Mouse (Mus musculus): ENCODE measurements at regions not wholly inside any gene's neighbourhood (a gene's known extent, or its start where the extent isn't known, plus 50 kb on each side); places are given as distances from the start of the nearest gene placed in this dataset.

DNA sequence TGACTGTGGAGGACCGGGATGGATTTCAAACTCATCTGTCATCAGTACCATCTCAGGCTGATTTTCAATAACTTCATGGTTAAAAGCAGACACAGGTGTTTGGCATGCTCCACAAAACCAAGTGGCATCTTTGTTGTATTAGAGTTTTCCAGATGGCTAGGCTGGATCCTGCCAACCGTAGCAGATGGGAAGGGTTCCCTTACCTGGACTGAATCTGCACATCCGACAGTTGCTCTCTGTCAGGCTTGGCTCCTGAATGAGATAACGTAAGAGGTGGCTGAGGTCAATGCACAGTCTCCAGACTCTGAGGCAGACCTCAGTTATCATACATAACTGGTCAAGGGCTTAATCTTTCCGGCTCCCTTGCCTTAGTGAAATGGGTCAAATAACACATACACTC lies 99.0 kb upstream of the Ankrd1 start:
- Histone ChIP-seq H3K4me2 (ENCODE audit: low read length) (no peak overlapping the region), H3K4me3 (ENCODE audit: control insufficient read depth in 1 of 2, insufficient read depth in 1 of 2, low read depth in 1 of 2, low read length in 2 of 2) (no peak overlapping the region), H3K27me3 (ENCODE audit: control insufficient read depth, insufficient read depth, low read length) (no peaks in the 10 kb centered on the region), H3K4me1 (ENCODE audit: control insufficient read depth in 2 of 2, insufficient read depth in 2 of 2, low read length in 2 of 2) (peaks cover 9 to 26% of the 10 kb centered on the region in 2 experiments), H3K36me3 (ENCODE audit: control insufficient read depth, insufficient read depth, low read length) (no peaks in the 10 kb centered on the region), H3K9me3 (ENCODE audit: control insufficient read depth, low read length) (no peaks in the 10 kb centered on the region), H3K27ac (replicated peaks in 1 of 2; ENCODE audit: control insufficient read depth in 1 of 2, insufficient read depth in 1 of 2, low read depth in 2 of 2, low read length in 2 of 2) (no peak overlapping the region), H3K9ac (ENCODE audit: low read length) (no peak overlapping the region)
- 54% methylated on average over 5 of the region's 5 CpGs for WGBS
- no peak for ATAC-seq (ENCODE audit: insufficient number of reproducible peaks, insufficient read depth, low FRiP score, low read depth)

DNA sequence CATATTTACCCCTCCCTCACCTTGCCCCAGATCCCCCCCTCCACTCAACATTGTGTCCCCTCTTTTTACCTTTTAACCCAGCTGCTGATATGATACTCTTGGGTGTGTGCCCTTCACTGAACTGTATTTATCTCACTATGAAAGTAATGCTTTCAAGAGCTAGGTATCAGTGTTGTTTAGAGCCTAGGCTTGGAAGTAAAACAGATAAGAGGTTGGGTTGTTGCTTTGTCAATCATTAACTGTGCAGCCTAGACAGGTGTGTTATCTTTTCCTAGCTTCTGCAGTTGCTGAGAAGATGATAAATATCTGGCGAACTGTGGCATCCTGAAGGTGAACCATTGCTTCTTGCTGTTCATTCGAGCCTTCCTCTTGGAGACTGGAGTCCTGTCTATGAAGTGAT lies 101.2 kb upstream of the Ankrd1 start:
- H3K27ac ChIP-seq (replicated peaks in 1 of 2; ENCODE audit: control insufficient read depth in 1 of 2, insufficient read depth in 1 of 2, low read depth in 2 of 2, low read length in 2 of 2): no peak overlapping the region
- H3K9ac ChIP-seq (ENCODE audit: low read length): no peak overlapping the region
- peaks cover 11 to 23% of the 10 kb centered on the region in 2 experiments; a peak in 3 of 4 replicates for H3K4me1 ChIP-seq (ENCODE audit: control insufficient read depth in 2 of 2, insufficient read depth in 2 of 2, low read length in 2 of 2)
- no peaks in the 10 kb centered on the region for H3K27me3 ChIP-seq (ENCODE audit: control insufficient read depth, insufficient read depth, low read length)
- H3K4me2 ChIP-seq (ENCODE audit: low read length): no peak overlapping the region
- no peak for ATAC-seq (ENCODE audit: insufficient number of reproducible peaks, insufficient read depth, low FRiP score, low read depth)
- WGBS: 51% methylated on average over 2 of the region's 2 CpGs
- H3K4me3 ChIP-seq (ENCODE audit: control insufficient read depth in 1 of 2, insufficient read depth in 1 of 2, low read depth in 1 of 2, low read length in 2 of 2): no peak overlapping the region
- H3K36me3 ChIP-seq (ENCODE audit: control insufficient read depth, insufficient read depth, low read length): no peaks in the 10 kb centered on the region
- no peaks in the 10 kb centered on the region for H3K9me3 ChIP-seq (ENCODE audit: control insufficient read depth, low read length)

GRCm38 (mm10) chr19:36221596-36221995 lies 101.7 kb upstream of the Ankrd1 start:
- Histone ChIP-seq H3K36me3 (ENCODE audit: control insufficient read depth, insufficient read depth, low read length) (no peaks in the 10 kb centered on the region), H3K4me1 (ENCODE audit: control insufficient read depth in 2 of 2, insufficient read depth in 2 of 2, low read length in 2 of 2) (peaks cover 11 to 27% of the 10 kb centered on the region in 2 experiments; a peak in 3 of 4 replicates), H3K27ac (replicated peaks in 1 of 2; ENCODE audit: control insufficient read depth in 1 of 2, insufficient read depth in 1 of 2, low read depth in 2 of 2, low read length in 2 of 2) (no peak overlapping the region), H3K9me3 (ENCODE audit: control insufficient read depth, low read length) (no peaks in the 10 kb centered on the region), H3K27me3 (ENCODE audit: control insufficient read depth, insufficient read depth, low read length) (no peaks in the 10 kb centered on the region), H3K4me2 (ENCODE audit: low read length) (no peak overlapping the region), H3K4me3 (ENCODE audit: control insufficient read depth in 1 of 2, insufficient read depth in 1 of 2, low read depth in 1 of 2, low read length in 2 of 2) (no peak overlapping the region), H3K9ac (ENCODE audit: low read length) (no peak overlapping the region)
- ATAC-seq (ENCODE audit: insufficient number of reproducible peaks, insufficient read depth, low FRiP score, low read depth): no peak

- Histone ChIP-seq H3K9ac (ENCODE audit: low read length) (no peak overlapping the region), H3K4me3 (ENCODE audit: control insufficient read depth in 1 of 2, insufficient read depth in 1 of 2, low read depth in 1 of 2, low read length in 2 of 2) (no peak overlapping the region), H3K9me3 (ENCODE audit: control insufficient read depth, low read length) (no peaks in the 10 kb centered on the region), H3K27me3 (ENCODE audit: control insufficient read depth, insufficient read depth, low read length) (no peaks in the 10 kb centered on the region), H3K4me2 (ENCODE audit: low read length) (no peak overlapping the region), H3K4me1 (ENCODE audit: control insufficient read depth in 2 of 2, insufficient read depth in 2 of 2, low read length in 2 of 2) (peaks cover 10 to 33% of the 10 kb centered on the region in 2 experiments), H3K36me3 (ENCODE audit: control insufficient read depth, insufficient read depth, low read length) (no peaks in the 10 kb centered on the region), H3K27ac (replicated peaks in 1 of 2; ENCODE audit: control insufficient read depth in 1 of 2, insufficient read depth in 1 of 2, low read depth in 2 of 2, low read length in 2 of 2) (no peak overlapping the region)
- WGBS: 91% methylated on average over 3 of the region's 3 CpGs
- ATAC-seq (ENCODE audit: insufficient number of reproducible peaks, insufficient read depth, low FRiP score, low read depth): no peak
Measured at GRCm38 (mm10) chr19:36222198-36222597, 102.3 kb upstream of the Ankrd1 start.

DNA sequence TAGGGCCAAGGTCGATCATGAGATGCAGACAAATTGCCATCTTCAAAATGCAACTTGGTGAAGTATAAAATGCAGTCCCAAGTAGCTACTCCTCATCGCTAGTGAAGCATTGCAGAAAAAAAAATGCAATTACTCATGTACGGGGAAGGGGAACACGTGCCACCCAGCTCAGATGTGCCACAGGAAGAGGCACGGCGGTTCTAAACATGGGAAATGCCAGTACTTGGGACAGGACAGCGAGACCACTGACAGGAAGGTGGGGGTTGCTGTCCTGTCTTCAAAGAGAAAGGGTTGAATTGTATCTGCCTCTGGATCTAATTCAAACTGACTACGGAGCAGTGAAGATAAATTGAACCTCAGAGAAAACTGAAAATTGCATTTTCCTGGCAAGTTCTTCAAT lies 104.6 kb upstream of the Ankrd1 start:
- no peak overlapping the region for H3K4me3 ChIP-seq (ENCODE audit: control insufficient read depth in 1 of 2, insufficient read depth in 1 of 2, low read depth in 1 of 2, low read length in 2 of 2)
- H3K9ac ChIP-seq (ENCODE audit: low read length): no peak overlapping the region
- H3K36me3 ChIP-seq (ENCODE audit: control insufficient read depth, insufficient read depth, low read length): no peaks in the 10 kb centered on the region
- H3K9me3 ChIP-seq (ENCODE audit: control insufficient read depth, low read length): no peaks in the 10 kb centered on the region
- H3K27ac ChIP-seq (replicated peaks in 1 of 2; ENCODE audit: control insufficient read depth in 1 of 2, insufficient read depth in 1 of 2, low read depth in 2 of 2, low read length in 2 of 2): no peak overlapping the region
- ATAC-seq (ENCODE audit: insufficient number of reproducible peaks, insufficient read depth, low FRiP score, low read depth): no peak
- 62% methylated on average over 8 of the region's 8 CpGs for WGBS
- peaks cover 12 to 50% of the 10 kb centered on the region in 2 experiments for H3K4me1 ChIP-seq (ENCODE audit: control insufficient read depth in 2 of 2, insufficient read depth in 2 of 2, low read length in 2 of 2)
- H3K4me2 ChIP-seq (ENCODE audit: low read length): no peak overlapping the region
- H3K27me3 ChIP-seq (ENCODE audit: control insufficient read depth, insufficient read depth, low read length): no peaks in the 10 kb centered on the region

DNA sequence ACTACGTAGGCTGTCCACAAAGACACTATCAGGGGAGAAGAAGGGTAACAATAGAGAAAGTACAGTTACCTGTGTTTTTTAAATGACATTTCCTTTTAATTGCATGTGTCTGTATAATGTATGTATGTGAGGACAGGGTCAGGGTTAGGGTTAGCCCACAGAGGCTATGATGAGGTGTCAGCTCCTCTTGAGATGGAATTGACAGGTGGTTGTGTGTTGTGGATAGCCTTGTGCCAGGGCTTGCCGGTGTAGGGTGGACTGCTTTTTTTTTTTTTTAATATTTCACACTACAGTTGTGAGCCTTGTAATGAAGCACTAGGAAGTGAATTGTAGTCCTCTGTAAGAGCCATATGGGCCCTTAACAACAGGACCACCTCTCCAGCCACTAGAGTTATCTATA lies 105.7 kb upstream of the Ankrd1 start:
- H3K9me3 ChIP-seq (ENCODE audit: control insufficient read depth, low read length): no peaks in the 10 kb centered on the region
- ATAC-seq (ENCODE audit: insufficient number of reproducible peaks, insufficient read depth, low FRiP score, low read depth): no peak
- WGBS: 94% methylated on average over 2 of the region's 2 CpGs
- no peak overlapping the region for H3K4me3 ChIP-seq (ENCODE audit: control insufficient read depth in 1 of 2, insufficient read depth in 1 of 2, low read depth in 1 of 2, low read length in 2 of 2)
- no peak overlapping the region for H3K9ac ChIP-seq (ENCODE audit: low read length)
- 0 out of 4 replicates have a peak overlapping the region, but pooled peaks of 1 of the 2 experiments have one; percentile 14 for H3K27ac ChIP-seq (replicated peaks in 1 of 2; ENCODE audit: control insufficient read depth in 1 of 2, insufficient read depth in 1 of 2, low read depth in 2 of 2, low read length in 2 of 2)
- no peak overlapping the region for H3K4me2 ChIP-seq (ENCODE audit: low read length)
- peaks cover 14 to 54% of the 10 kb centered on the region in 2 experiments for H3K4me1 ChIP-seq (ENCODE audit: control insufficient read depth in 2 of 2, insufficient read depth in 2 of 2, low read length in 2 of 2)
- H3K27me3 ChIP-seq (ENCODE audit: control insufficient read depth, insufficient read depth, low read length): no peaks in the 10 kb centered on the region
- no peaks in the 10 kb centered on the region for H3K36me3 ChIP-seq (ENCODE audit: control insufficient read depth, insufficient read depth, low read length)

- H3K4me2 ChIP-seq (ENCODE audit: low read length): peak overlapping the region; percentile 42
- 18% methylated on average over 17 of the region's 17 CpGs for WGBS
- ATAC-seq (ENCODE audit: insufficient number of reproducible peaks, insufficient read depth, low FRiP score, low read depth): no peak
- H3K4me3 ChIP-seq (ENCODE audit: control insufficient read depth in 1 of 2, insufficient read depth in 1 of 2, low read depth in 1 of 2, low read length in 2 of 2): no peak overlapping the region
- no peaks in the 10 kb centered on the region for H3K9me3 ChIP-seq (ENCODE audit: control insufficient read depth, low read length)
- no peaks in the 10 kb centered on the region for H3K27me3 ChIP-seq (ENCODE audit: control insufficient read depth, insufficient read depth, low read length)
- no peak overlapping the region for H3K9ac ChIP-seq (ENCODE audit: low read length)
- H3K4me1 ChIP-seq (ENCODE audit: control insufficient read depth in 2 of 2, insufficient read depth in 2 of 2, low read length in 2 of 2): peaks cover 14 to 49% of the 10 kb centered on the region in 2 experiments
- H3K27ac ChIP-seq (replicated peaks in 1 of 2; ENCODE audit: control insufficient read depth in 1 of 2, insufficient read depth in 1 of 2, low read depth in 2 of 2, low read length in 2 of 2): no peak overlapping the region
- no peaks in the 10 kb centered on the region for H3K36me3 ChIP-seq (ENCODE audit: control insufficient read depth, insufficient read depth, low read length)
Measured at GRCm38 (mm10) chr19:36227418-36228160, 107.7 kb upstream of the Ankrd1 start.

DNA sequence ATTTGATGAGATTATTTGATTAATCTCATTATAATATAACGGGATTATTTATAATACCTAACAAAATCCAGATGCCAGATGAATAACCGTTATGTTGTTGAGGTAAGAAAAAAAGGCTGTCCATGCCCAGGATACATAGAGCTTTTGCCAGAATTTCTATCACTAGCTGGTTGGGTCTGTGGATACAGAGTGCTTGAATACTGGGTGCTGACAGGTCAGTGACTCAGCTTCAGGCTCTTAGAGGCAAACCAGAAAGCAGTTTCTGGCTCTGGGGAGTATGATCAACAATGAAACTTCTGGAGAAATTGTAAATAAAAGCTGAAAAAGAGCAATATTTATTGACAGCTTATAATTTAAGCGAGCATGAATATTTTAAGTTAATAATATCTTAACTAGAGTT lies 109.4 kb upstream of the Ankrd1 start:
- Histone ChIP-seq H3K4me2 (ENCODE audit: low read length) (no peak overlapping the region), H3K4me3 (ENCODE audit: control insufficient read depth in 1 of 2, insufficient read depth in 1 of 2, low read depth in 1 of 2, low read length in 2 of 2) (no peak overlapping the region), H3K9ac (ENCODE audit: low read length) (no peak overlapping the region), H3K27me3 (ENCODE audit: control insufficient read depth, insufficient read depth, low read length) (no peaks in the 10 kb centered on the region), H3K9me3 (ENCODE audit: control insufficient read depth, low read length) (no peaks in the 10 kb centered on the region), H3K36me3 (ENCODE audit: control insufficient read depth, insufficient read depth, low read length) (no peaks in the 10 kb centered on the region), H3K4me1 (ENCODE audit: control insufficient read depth in 2 of 2, insufficient read depth in 2 of 2, low read length in 2 of 2) (peaks cover 14 to 49% of the 10 kb centered on the region in 2 experiments), H3K27ac (replicated peaks in 1 of 2; ENCODE audit: control insufficient read depth in 1 of 2, insufficient read depth in 1 of 2, low read depth in 2 of 2, low read length in 2 of 2) (peak overlapping the region in 1 of 2 experiments; percentile 22; a peak in 1 of 4 replicates)
- 46% methylated on average over 3 of the region's 3 CpGs for WGBS
- no peak for ATAC-seq (ENCODE audit: insufficient number of reproducible peaks, insufficient read depth, low FRiP score, low read depth)

Measured in heart, embryonic 14.5 days (tissue).